Mouse (Mus musculus): ENCODE results near the gene Sgms2. TPM values are rescaled to one million over a fixed set of nuclear protein-coding genes. Genes with fewer than 3 reads are reported as not detected.

Gene Sgms2
- total and polyA plus RNA-seq, 3 experiments: not detected

DNA sequence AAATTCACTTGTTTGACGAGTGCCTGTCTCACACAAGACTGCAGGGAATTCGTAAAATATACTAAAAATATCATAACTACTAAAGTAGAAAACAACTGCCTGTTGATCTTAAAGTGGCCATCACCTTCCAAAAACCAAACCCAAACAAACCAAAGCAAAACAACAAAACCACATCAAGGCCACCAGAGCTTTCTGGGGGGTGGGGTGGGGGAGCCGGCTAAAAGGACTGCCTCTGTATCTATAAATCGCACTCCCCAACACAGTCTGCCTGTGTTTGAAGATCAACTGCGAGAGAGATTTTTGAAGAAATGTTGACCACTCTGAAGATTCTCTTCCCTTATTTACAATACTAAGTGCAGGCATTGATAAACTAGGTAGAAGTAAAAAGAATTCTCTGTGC, 133.0 kb downstream of the Sgms2 start:
- H3K4me3 ChIP-seq (replicated peaks in 1 of 3; ENCODE audit: low read depth in 2 of 3, low read length in 2 of 3, poor library complexity in 1 of 3): no peak overlapping the region
- no peak for DNase-seq (ENCODE audit: extremely low read depth)
- H3K27ac ChIP-seq (ENCODE audit: insufficient read depth, low read depth): no peak overlapping the region
- dilution Hi-C loops (cut with MboI; ENCODE audit: extremely low pct_ligation_motif_present, extremely low pct_unique_long_range_greater_than_20kb, low sequenced_read_pairs) (no loop called here), in situ Hi-C loops (cut with MboI; ENCODE audit: low pct_ligation_motif_present, low pct_unique_long_range_greater_than_20kb, low sequenced_read_pairs) (no loop called here)
- peaks cover 0 to 7% of the 10 kb centered on the region in 2 experiments; a peak in 2 of 4 replicates for H3K4me1 ChIP-seq (ENCODE audit: control insufficient read depth in 1 of 2, insufficient read depth in 2 of 2)
- H3K79me2 ChIP-seq (replicated peaks; ENCODE audit: control insufficient read depth, extremely low read depth, insufficient read depth, poor library complexity, severe bottlenecking): no peaks in the 10 kb centered on the region
- H3K27me3 ChIP-seq (replicated peaks): no peaks in the 10 kb centered on the region
- H3K9me3 ChIP-seq (replicated peaks; ENCODE audit: low read length): no peaks in the 10 kb centered on the region
- no peaks in the 10 kb centered on the region for H3K36me3 ChIP-seq (replicated peaks in 1 of 2; ENCODE audit: control insufficient read depth in 1 of 2, insufficient read depth in 1 of 2, low read length in 1 of 2)
- no peak overlapping the region for H3K9ac ChIP-seq (ENCODE audit: insufficient read depth, low read depth)
- H3K4me2 ChIP-seq (ENCODE audit: insufficient read depth, low read depth, poor library complexity, severe bottlenecking): no peak overlapping the region
- TF ChIP-seq PAX5 (IDR thresholded peaks at IDR 0.05; ENCODE audit: low read length) (no peak), ETS1 (conservative IDR thresholded peaks at IDR 0.05; ENCODE audit: low read depth, low read length) (no peak), EP300 (IDR thresholded peaks at IDR 0.05; ENCODE audit: low read length) (no peak), MYC (IDR thresholded peaks at IDR 0.05; ENCODE audit: low read depth, low read length) (no peak), USF1 (IDR thresholded peaks at IDR 0.05; ENCODE audit: low read depth, low read length) (no peak), CHD2 (IDR thresholded peaks at IDR 0.05; ENCODE audit: low read length) (no peak), ZC3H11A (IDR thresholded peaks at IDR 0.05; ENCODE audit: low read depth, low read length) (no peak), MAX (IDR thresholded peaks at IDR 0.05; ENCODE audit: low read length) (no peak), POLR2A (IDR thresholded peaks at IDR 0.05; ENCODE audit: low read depth, low read length) (no peak), E2F4 (IDR thresholded peaks at IDR 0.05; ENCODE audit: insufficient replicate concordance, low read depth, low read length) (no peak)

DNA sequence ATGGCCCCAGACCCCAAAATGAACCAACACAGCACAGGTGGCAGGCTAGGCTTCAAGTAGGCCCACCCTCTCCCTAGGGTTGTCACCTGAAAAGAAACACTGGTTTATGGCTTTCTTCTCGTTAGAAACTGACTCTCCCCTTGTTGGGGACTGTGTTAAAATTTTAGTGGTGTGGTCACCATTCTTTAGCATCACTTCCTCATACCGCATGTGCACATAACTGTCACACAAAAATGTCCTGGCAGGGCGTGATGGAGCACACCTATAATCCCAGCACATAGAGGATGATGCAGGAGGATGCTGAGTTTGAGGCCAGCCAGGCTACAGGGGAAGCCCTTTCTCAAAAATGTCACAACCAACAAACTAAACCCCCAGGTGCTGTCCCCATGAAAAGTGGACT, 133.6 kb downstream of the Sgms2 start:
- no peak for DNase-seq (ENCODE audit: extremely low read depth)
- no peak overlapping the region for H3K4me2 ChIP-seq (ENCODE audit: insufficient read depth, low read depth, poor library complexity, severe bottlenecking)
- H3K27me3 ChIP-seq (replicated peaks): no peaks in the 10 kb centered on the region
- no peaks in the 10 kb centered on the region for H3K9me3 ChIP-seq (replicated peaks; ENCODE audit: low read length)
- no peak overlapping the region for H3K27ac ChIP-seq (ENCODE audit: insufficient read depth, low read depth)
- dilution Hi-C loops (cut with MboI; ENCODE audit: extremely low pct_ligation_motif_present, extremely low pct_unique_long_range_greater_than_20kb, low sequenced_read_pairs): no loop called here
- in situ Hi-C loops (cut with MboI; ENCODE audit: low pct_ligation_motif_present, low pct_unique_long_range_greater_than_20kb, low sequenced_read_pairs): no loop called here
- no peak for TF ChIP-seq NRF1 (IDR thresholded peaks at IDR 0.05; ENCODE audit: low read depth, low read length)
- TF ChIP-seq BHLHE40 (IDR thresholded peaks at IDR 0.05; ENCODE audit: low read depth, low read length): peak; percentile 5; the same call in 1 of the 2 replicates
- TF ChIP-seq RCOR1 (conservative IDR thresholded peaks at IDR 0.05; ENCODE audit: low read depth, low read length): no peak
- no peaks in the 10 kb centered on the region for H3K79me2 ChIP-seq (replicated peaks; ENCODE audit: control insufficient read depth, extremely low read depth, insufficient read depth, poor library complexity, severe bottlenecking)
- H3K36me3 ChIP-seq (replicated peaks in 1 of 2; ENCODE audit: control insufficient read depth in 1 of 2, insufficient read depth in 1 of 2, low read length in 1 of 2): no peaks in the 10 kb centered on the region
- no peak overlapping the region for H3K4me3 ChIP-seq (replicated peaks in 1 of 3; ENCODE audit: low read depth in 2 of 3, low read length in 2 of 3, poor library complexity in 1 of 3)
- no peak overlapping the region for H3K9ac ChIP-seq (ENCODE audit: insufficient read depth, low read depth)
- H3K4me1 ChIP-seq (ENCODE audit: control insufficient read depth in 1 of 2, insufficient read depth in 2 of 2): peaks cover 0 to 7% of the 10 kb centered on the region in 2 experiments; a peak in 2 of 4 replicates

DNA sequence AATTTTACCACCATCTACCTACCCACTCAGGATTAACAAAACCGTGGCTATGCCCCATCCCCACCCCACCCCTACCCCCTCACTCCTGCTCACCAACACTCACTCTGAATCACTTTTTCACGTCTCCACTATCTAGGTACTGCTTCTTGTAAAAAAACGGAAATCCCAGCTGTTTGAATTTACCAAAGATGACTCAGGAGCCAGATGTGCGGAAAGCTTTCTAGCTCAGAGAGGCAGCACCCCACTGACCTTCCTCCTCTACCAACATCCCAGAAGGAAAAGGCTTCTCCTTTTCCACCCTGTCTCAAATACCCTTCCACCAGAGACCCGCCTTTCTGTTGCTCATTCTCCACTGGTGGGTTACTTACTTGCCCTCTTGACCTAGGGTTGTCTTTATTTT, 135.2 kb downstream of the Sgms2 start:
- DNase-seq (ENCODE audit: extremely low read depth): no peak
- no peaks in the 10 kb centered on the region for H3K36me3 ChIP-seq (replicated peaks in 1 of 2; ENCODE audit: control insufficient read depth in 1 of 2, insufficient read depth in 1 of 2, low read length in 1 of 2)
- no peak overlapping the region for H3K27ac ChIP-seq (ENCODE audit: insufficient read depth, low read depth)
- TF ChIP-seq CHD2 (IDR thresholded peaks at IDR 0.05; ENCODE audit: low read length) (no peak), ZC3H11A (IDR thresholded peaks at IDR 0.05; ENCODE audit: low read depth, low read length) (no peak), ZNF384 (IDR thresholded peaks at IDR 0.05; ENCODE audit: low read depth, low read length) (no peak), USF1 (IDR thresholded peaks at IDR 0.05; ENCODE audit: low read depth, low read length) (no peak), MAFK (IDR thresholded peaks at IDR 0.05; ENCODE audit: insufficient replicate concordance, low read length) (no peak), IRF4 (IDR thresholded peaks at IDR 0.05; ENCODE audit: low read depth, low read length) (no peak), SIN3A (IDR thresholded peaks at IDR 0.05; ENCODE audit: low read length) (no peak), EP300 (IDR thresholded peaks at IDR 0.05; ENCODE audit: low read length) (no peak), PAX5 (IDR thresholded peaks at IDR 0.05; ENCODE audit: low read length) (no peak), HCFC1 (IDR thresholded peaks at IDR 0.05; ENCODE audit: low read depth, low read length) (no peak), ZMIZ1 (IDR thresholded peaks at IDR 0.05; ENCODE audit: low read depth, low read length) (no peak), CTCF (conservative IDR thresholded peaks at IDR 0.05 in 1 of 2, IDR thresholded peaks at IDR 0.05 in 1 of 2; ENCODE audit: low read depth in 2 of 2, low read length in 2 of 2) (no peak), NRF1 (IDR thresholded peaks at IDR 0.05; ENCODE audit: low read depth, low read length) (no peak), ETS1 (conservative IDR thresholded peaks at IDR 0.05; ENCODE audit: low read depth, low read length) (no peak), KAT2A (IDR thresholded peaks at IDR 0.05; ENCODE audit: insufficient replicate concordance, low read length) (no peak), MXI1 (IDR thresholded peaks at IDR 0.05; ENCODE audit: low read depth, low read length) (no peak), JUND (conservative IDR thresholded peaks at IDR 0.05; ENCODE audit: low read depth, low read length) (no peak), GABPA (IDR thresholded peaks at IDR 0.05; ENCODE audit: insufficient replicate concordance, low read depth, low read length) (no peak)
- H3K27me3 ChIP-seq (replicated peaks): no peaks in the 10 kb centered on the region
- no peak overlapping the region for H3K4me3 ChIP-seq (replicated peaks in 1 of 3; ENCODE audit: low read depth in 2 of 3, low read length in 2 of 3, poor library complexity in 1 of 3)
- no peaks in the 10 kb centered on the region for H3K9me3 ChIP-seq (replicated peaks; ENCODE audit: low read length)
- dilution Hi-C loops (cut with MboI; ENCODE audit: extremely low pct_ligation_motif_present, extremely low pct_unique_long_range_greater_than_20kb, low sequenced_read_pairs): no loop called here
- in situ Hi-C loops (cut with MboI; ENCODE audit: low pct_ligation_motif_present, low pct_unique_long_range_greater_than_20kb, low sequenced_read_pairs): no loop called here
- H3K4me2 ChIP-seq (ENCODE audit: insufficient read depth, low read depth, poor library complexity, severe bottlenecking): no peak overlapping the region
- no peak overlapping the region for H3K9ac ChIP-seq (ENCODE audit: insufficient read depth, low read depth)
- peaks cover 0 to 7% of the 10 kb centered on the region in 2 experiments; a peak in 2 of 4 replicates for H3K4me1 ChIP-seq (ENCODE audit: control insufficient read depth in 1 of 2, insufficient read depth in 2 of 2)
- H3K79me2 ChIP-seq (replicated peaks; ENCODE audit: control insufficient read depth, extremely low read depth, insufficient read depth, poor library complexity, severe bottlenecking): no peaks in the 10 kb centered on the region

Measured in CH12.LX (cell line).